Mouse (Mus musculus): Measurements from ENCODE around the gene Pdcd11. TPM values are rescaled to one million over a fixed set of nuclear protein-coding genes. Genes with fewer than 3 reads are reported as not detected.

The Pdcd11 gene
- polyA plus RNA-seq, 1 experiment from 2014 or later, result 3.4 TPM

DNA sequence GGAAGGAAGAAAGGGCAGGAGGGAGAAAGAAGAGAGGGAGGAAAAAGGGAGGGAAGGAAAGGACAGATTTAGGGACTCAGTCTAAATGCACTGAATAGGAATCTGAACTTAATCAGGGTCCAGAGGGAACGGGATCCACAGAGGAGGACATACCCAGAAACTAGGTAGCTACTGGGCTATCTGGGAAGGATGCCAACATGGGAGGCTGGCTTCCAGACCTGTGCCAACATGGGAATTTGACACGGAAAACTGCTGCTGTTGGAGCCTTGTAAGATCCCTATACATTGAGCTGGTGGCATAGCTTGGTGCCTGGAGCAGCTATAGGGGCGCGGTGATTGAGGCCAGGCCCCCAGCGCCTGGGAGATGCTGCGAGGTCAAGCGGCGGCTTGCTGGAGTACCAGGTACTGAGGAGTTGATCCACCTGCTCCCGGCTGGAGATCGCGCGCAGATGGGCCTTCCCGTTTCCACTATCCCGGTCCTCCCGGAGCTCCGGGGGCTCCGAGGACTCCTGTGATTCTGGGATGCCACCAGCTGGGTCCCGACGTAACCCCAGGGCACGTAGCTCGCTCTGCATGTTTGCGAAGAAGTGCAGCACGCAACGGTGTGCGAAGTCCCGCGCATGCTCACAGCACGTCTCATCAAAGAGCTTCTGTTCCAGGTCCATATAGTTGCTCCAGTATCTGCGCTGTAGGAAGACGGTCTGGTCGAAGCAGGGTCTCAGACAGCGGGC, 60.9 kb downstream of the Pdcd11 start:
- H3K4me1 ChIP-seq (ENCODE audit: control insufficient read depth, low read depth, low read length), result no peaks in the 10 kb centered on the region
- no peak overlapping the region for H3K9ac ChIP-seq (ENCODE audit: low read depth, low read length)
- H3K27ac ChIP-seq (ENCODE audit: low read length), result no peak overlapping the region
- no peaks in the 10 kb centered on the region; the same call in 1 of the 2 replicates for H3K27me3 ChIP-seq (ENCODE audit: control insufficient read depth, insufficient read depth, low read depth, low read length)
- H3K36me3 ChIP-seq (ENCODE audit: control insufficient read depth, insufficient read depth), result no peaks in the 10 kb centered on the region
- ATAC-seq (ENCODE audit: low read depth), result no peak
- H3K4me3 ChIP-seq (ENCODE audit: low read depth, low read length), result no peak overlapping the region
- 23% methylated on average over 32 of the region's 32 CpGs for WGBS (ENCODE audit: insufficient replicate concordance)
- H3K9me3 ChIP-seq (replicated peaks; ENCODE audit: control insufficient read depth, low read length), result no peaks in the 10 kb centered on the region
- H3K4me2 ChIP-seq (ENCODE audit: low read depth, low read length), result no peak overlapping the region

DNA sequence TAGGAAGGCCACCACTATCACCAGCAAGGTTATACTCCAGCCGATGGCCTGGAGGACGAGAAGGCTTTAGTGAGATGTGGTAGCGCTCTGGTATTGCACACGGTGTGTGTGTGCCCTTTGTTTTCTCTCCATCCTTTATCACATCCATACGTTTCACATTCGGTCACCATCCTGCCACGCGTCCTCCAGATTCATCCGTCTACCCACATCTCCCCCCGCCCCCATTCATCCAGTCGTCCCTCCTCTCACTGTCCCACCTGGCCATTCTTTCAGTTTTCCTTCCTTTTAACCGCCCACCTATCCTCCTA, 61.4 kb downstream of the Pdcd11 start:
- H3K27me3 ChIP-seq (ENCODE audit: control insufficient read depth, insufficient read depth, low read depth, low read length), result no peaks in the 10 kb centered on the region; the same call in 1 of the 2 replicates
- no peak overlapping the region for H3K9ac ChIP-seq (ENCODE audit: low read depth, low read length)
- H3K27ac ChIP-seq (ENCODE audit: low read length), result no peak overlapping the region
- no peak overlapping the region for H3K4me2 ChIP-seq (ENCODE audit: low read depth, low read length)
- H3K36me3 ChIP-seq (ENCODE audit: control insufficient read depth, insufficient read depth), result no peaks in the 10 kb centered on the region
- H3K4me3 ChIP-seq (ENCODE audit: low read depth, low read length), result no peak overlapping the region
- WGBS (ENCODE audit: insufficient replicate concordance), result 50% methylated on average over 12 of the region's 12 CpGs
- H3K4me1 ChIP-seq (ENCODE audit: control insufficient read depth, low read depth, low read length), result no peaks in the 10 kb centered on the region
- no peak for ATAC-seq (ENCODE audit: low read depth)
- no peaks in the 10 kb centered on the region for H3K9me3 ChIP-seq (replicated peaks; ENCODE audit: control insufficient read depth, low read length)

DNA sequence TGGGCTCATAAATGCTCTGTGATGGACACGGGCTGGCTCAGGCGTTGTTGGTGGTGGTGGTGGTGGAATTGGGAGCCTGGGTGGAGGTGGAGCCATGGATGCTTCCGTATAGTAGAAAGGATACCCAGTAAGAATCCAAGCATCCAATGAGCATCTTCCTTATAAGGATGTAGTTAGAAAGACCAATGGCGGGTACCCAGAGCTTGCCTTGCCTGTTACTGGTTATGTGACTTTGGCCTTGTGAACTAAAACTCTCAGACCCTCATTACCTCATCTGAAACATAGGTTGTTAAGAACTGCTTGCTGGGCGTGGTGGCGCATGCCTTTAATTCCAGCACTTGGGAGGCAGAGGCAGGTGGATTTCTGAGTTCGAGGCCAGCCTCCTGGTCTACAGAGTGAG, 63.2 kb downstream of the Pdcd11 start:
- no peak overlapping the region for H3K4me3 ChIP-seq (ENCODE audit: low read depth, low read length)

DNA sequence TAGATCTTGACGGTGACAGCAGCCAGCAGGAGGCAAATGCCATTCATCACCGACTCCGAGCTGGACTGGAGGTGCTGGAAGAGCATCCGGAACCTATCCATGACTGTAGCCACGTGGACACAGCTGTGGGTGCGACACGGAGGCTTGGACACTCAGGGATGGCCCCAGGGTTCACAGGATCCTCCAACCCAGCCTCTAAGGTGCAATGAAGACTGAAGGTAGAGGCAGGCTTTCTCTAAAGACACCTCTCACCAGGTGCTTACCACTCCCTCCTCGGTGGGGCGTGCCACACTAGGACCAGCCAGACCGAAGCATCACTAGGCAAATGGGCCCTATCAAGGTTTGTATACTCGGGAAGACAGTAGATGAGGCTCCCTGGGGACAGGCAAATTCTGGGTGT, 67.1 kb downstream of the Pdcd11 start, which contains the start of gene Calhm3:
Calhm3 (minus strand) TSS at position 101 of the 400 bp plus-strand sequence.
- Histone ChIP-seq H3K36me3 (ENCODE audit: control insufficient read depth, insufficient read depth) (no peaks in the 10 kb centered on the region), H3K4me2 (ENCODE audit: low read depth, low read length) (no peak within 1 kb of the TSS), H3K4me1 (ENCODE audit: control insufficient read depth, low read depth, low read length) (no peaks in the 10 kb centered on the region), H3K27me3 (ENCODE audit: control insufficient read depth, insufficient read depth, low read depth, low read length) (no peaks in the 10 kb centered on the region), H3K9me3 (replicated peaks; ENCODE audit: control insufficient read depth, low read length) (no peaks in the 10 kb centered on the region), H3K4me3 (ENCODE audit: low read depth, low read length) (no peak within 1 kb of the TSS), H3K27ac (ENCODE audit: low read length) (no peak within 1 kb of the TSS), H3K9ac (ENCODE audit: low read depth, low read length) (no peak within 1 kb of the TSS)
- WGBS (ENCODE audit: insufficient replicate concordance), result 66% methylated on average over 11 of the region's 11 CpGs
- ATAC-seq (ENCODE audit: low read depth), result no peak

More for the DNA sequence above, 63.2 kb downstream of the Pdcd11 start:
- ATAC-seq (ENCODE audit: low read depth), result no peak
- Histone ChIP-seq H3K4me1 (ENCODE audit: control insufficient read depth, low read depth, low read length) (no peaks in the 10 kb centered on the region), H3K4me2 (ENCODE audit: low read depth, low read length) (no peak overlapping the region), H3K9ac (ENCODE audit: low read depth, low read length) (no peak overlapping the region), H3K9me3 (replicated peaks; ENCODE audit: control insufficient read depth, low read length) (no peaks in the 10 kb centered on the region), H3K27ac (ENCODE audit: low read length) (no peak overlapping the region), H3K27me3 (ENCODE audit: control insufficient read depth, insufficient read depth, low read depth, low read length) (no peaks in the 10 kb centered on the region; the same call in 1 of the 2 replicates), H3K36me3 (ENCODE audit: control insufficient read depth, insufficient read depth) (no peaks in the 10 kb centered on the region)
- WGBS (ENCODE audit: insufficient replicate concordance), result 63% methylated on average over 7 of the region's 7 CpGs

DNA sequence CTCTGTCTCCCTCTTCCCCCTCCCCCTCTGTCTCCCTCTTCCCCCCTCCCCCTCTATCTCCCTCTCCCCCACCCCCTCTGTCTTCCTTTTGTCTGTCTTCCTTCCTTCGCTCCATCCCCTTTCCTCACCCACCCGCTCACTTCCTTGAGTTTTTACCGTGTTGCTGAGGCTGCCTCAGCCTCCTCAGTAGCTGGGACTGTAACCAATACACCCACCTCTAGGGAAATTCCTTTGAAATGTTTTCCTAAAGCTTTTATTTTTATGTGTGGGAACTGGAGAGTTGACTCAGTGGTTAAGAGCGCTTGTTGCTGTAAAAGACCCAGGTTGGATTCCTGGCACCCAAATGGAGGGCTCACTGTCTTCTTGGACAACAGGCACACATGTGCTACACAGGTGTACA, 71.1 kb downstream of the Pdcd11 start:
- WGBS (ENCODE audit: insufficient replicate concordance), result 53% methylated on average over 4 of the region's 4 CpGs
- Histone ChIP-seq H3K4me1 (ENCODE audit: control insufficient read depth, low read depth, low read length) (no peaks in the 10 kb centered on the region), H3K9me3 (replicated peaks; ENCODE audit: control insufficient read depth, low read length) (no peaks in the 10 kb centered on the region), H3K4me3 (ENCODE audit: low read depth, low read length) (no peak overlapping the region), H3K27me3 (ENCODE audit: control insufficient read depth, insufficient read depth, low read depth, low read length) (no peaks in the 10 kb centered on the region), H3K4me2 (ENCODE audit: low read depth, low read length) (no peak overlapping the region), H3K9ac (ENCODE audit: low read depth, low read length) (no peak overlapping the region), H3K27ac (ENCODE audit: low read length) (no peak overlapping the region), H3K36me3 (ENCODE audit: control insufficient read depth, insufficient read depth) (no peaks in the 10 kb centered on the region)
- no peak for ATAC-seq (ENCODE audit: low read depth)

DNA sequence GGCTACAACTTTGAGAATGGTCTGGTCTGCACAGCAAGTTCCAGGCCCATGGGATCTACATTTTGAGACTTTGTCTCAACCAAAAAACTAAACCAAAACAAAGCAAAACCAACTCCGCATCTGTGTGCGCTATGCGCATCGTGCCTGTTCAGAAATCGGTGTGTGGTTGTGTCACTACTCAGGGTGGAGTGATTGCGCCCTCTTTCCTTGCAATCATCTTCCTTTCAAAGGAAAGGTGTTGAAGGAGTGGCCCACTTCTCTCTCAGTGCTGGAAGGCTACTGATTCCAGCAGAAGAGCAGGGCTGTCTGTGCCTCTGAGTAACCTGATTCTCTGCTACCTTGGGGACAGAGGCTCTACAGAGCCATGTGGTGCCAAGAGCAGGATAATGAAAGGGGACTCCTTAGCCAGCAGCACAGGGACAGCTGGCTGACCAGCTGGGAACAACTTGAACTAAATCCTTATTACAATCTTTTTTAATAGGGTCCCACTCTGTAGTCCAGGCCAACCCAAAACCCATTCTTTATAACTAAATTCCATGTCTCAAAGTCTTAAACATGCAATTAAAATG, 72.7 kb downstream of the Pdcd11 start:
- WGBS (ENCODE audit: insufficient replicate concordance), result 75% methylated on average over 6 of the region's 6 CpGs
- no peaks in the 10 kb centered on the region for H3K27me3 ChIP-seq (ENCODE audit: control insufficient read depth, insufficient read depth, low read depth, low read length)
- no peak overlapping the region for H3K4me3 ChIP-seq (ENCODE audit: low read depth, low read length)
- ATAC-seq (ENCODE audit: low read depth), result no peak
- no peaks in the 10 kb centered on the region for H3K4me1 ChIP-seq (ENCODE audit: control insufficient read depth, low read depth, low read length)
- H3K9ac ChIP-seq (ENCODE audit: low read depth, low read length), result no peak overlapping the region
- H3K4me2 ChIP-seq (ENCODE audit: low read depth, low read length), result no peak overlapping the region
- no peak overlapping the region for H3K27ac ChIP-seq (ENCODE audit: low read length)
- no peaks in the 10 kb centered on the region for H3K36me3 ChIP-seq (ENCODE audit: control insufficient read depth, insufficient read depth)
- no peaks in the 10 kb centered on the region for H3K9me3 ChIP-seq (replicated peaks; ENCODE audit: control insufficient read depth, low read length)

DNA sequence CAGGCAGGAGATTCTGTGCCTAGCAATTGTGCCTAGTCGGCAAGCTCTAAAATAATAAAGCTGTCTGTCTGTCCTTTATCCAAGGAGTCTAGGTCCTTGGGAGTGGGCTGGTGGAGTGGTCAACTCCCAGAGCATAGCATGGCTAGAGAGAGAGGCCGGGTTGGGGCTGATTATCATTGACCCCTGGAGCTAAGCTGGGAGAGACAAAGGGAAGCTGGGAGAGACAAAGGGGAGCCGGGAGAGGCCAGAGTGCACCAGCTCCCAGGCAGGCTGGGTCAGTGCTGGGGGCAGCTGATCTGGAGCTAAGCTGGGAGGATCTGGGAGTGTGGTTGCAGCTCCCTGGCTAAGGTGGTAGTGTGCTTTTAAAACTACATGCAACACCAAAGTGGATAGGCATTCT, 76.2 kb downstream of the Pdcd11 start:
- ATAC-seq (ENCODE audit: low read depth), result no peak
- WGBS (ENCODE audit: insufficient replicate concordance), result 45% methylated on average over 3 of the region's 3 CpGs

DNA sequence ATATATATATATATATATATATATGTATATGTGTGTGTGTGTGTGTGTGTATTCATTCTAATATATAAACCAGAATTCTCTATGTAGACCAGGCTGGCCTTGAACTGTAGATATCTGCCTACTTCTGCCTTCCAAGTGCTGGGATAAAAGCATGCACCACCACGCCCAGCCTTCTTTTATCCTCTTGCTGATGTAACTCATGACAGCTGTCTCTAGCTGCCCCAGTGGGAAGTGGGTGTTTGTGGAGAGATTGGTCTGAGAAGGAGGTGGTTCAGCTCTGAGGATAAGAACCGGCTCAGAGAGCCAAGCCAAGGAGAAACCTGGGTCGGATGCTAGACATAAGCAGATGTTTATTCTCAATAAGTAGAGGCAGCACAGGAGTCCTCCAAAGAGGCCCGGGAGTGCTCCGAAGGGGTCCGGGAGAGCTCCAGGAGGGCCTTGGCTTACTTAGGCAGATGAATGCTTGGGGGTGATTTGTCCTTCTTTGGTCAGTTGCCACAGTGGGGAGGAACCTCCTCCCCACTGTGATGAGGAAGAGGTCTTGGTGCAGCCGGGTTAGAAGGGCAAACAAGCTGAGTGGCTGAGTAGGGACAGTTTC, 77.1 kb downstream of the Pdcd11 start:
- H3K4me2 ChIP-seq (ENCODE audit: low read depth, low read length), result no peak overlapping the region
- ATAC-seq (ENCODE audit: low read depth), result no peak
- H3K4me1 ChIP-seq (ENCODE audit: control insufficient read depth, low read depth, low read length), result no peaks in the 10 kb centered on the region
- 50% methylated on average over 7 of the region's 7 CpGs for WGBS (ENCODE audit: insufficient replicate concordance)
- H3K9me3 ChIP-seq (replicated peaks; ENCODE audit: control insufficient read depth, low read length), result no peaks in the 10 kb centered on the region
- H3K4me3 ChIP-seq (ENCODE audit: low read depth, low read length), result no peak overlapping the region
- H3K27ac ChIP-seq (ENCODE audit: low read length), result no peak overlapping the region
- no peaks in the 10 kb centered on the region for H3K27me3 ChIP-seq (ENCODE audit: control insufficient read depth, insufficient read depth, low read depth, low read length)
- no peaks in the 10 kb centered on the region for H3K36me3 ChIP-seq (ENCODE audit: control insufficient read depth, insufficient read depth)
- H3K9ac ChIP-seq (ENCODE audit: low read depth, low read length), result no peak overlapping the region

More for the DNA sequence above, 76.2 kb downstream of the Pdcd11 start:
- no peaks in the 10 kb centered on the region for H3K4me1 ChIP-seq (ENCODE audit: control insufficient read depth, low read depth, low read length)
- H3K9ac ChIP-seq (ENCODE audit: low read depth, low read length), result no peak overlapping the region
- no peaks in the 10 kb centered on the region for H3K27me3 ChIP-seq (ENCODE audit: control insufficient read depth, insufficient read depth, low read depth, low read length)
- H3K4me2 ChIP-seq (ENCODE audit: low read depth, low read length), result no peak overlapping the region
- no peaks in the 10 kb centered on the region for H3K36me3 ChIP-seq (ENCODE audit: control insufficient read depth, insufficient read depth)
- no peak overlapping the region for H3K27ac ChIP-seq (ENCODE audit: low read length)
- no peaks in the 10 kb centered on the region for H3K9me3 ChIP-seq (replicated peaks; ENCODE audit: control insufficient read depth, low read length)
- H3K4me3 ChIP-seq (ENCODE audit: low read depth, low read length), result no peak overlapping the region

DNA sequence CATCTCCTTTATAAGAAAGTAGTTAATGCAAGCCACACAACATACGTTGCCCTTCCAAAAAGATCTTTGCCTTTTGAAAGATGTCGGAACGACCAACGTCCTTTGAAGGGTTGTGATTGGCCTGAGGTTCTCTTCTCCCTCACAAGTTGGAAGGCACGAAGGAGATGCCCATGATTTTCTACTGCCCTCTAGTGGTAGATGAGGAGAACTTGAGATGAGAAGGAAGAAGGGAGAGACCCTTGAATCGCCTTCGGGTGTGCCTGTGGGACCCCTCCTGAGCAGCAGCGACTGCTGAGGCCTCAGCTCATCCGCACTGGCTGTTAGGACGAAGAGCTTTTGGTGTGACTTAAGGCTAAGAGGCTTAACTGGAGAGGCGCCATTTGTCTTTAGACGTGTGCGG, 77.7 kb downstream of the Pdcd11 start:
- no peak overlapping the region for H3K9ac ChIP-seq (ENCODE audit: low read depth, low read length)
- peak overlapping the region; percentile 29 for H3K4me2 ChIP-seq (ENCODE audit: low read depth, low read length)
- H3K27ac ChIP-seq (ENCODE audit: low read length), result no peak overlapping the region
- no peaks in the 10 kb centered on the region for H3K27me3 ChIP-seq (ENCODE audit: control insufficient read depth, insufficient read depth, low read depth, low read length)
- H3K4me3 ChIP-seq (ENCODE audit: low read depth, low read length), result peak overlapping the region; percentile 22
- no peaks in the 10 kb centered on the region for H3K36me3 ChIP-seq (ENCODE audit: control insufficient read depth, insufficient read depth)
- no peak for ATAC-seq (ENCODE audit: low read depth)
- no peaks in the 10 kb centered on the region for H3K9me3 ChIP-seq (replicated peaks; ENCODE audit: control insufficient read depth, low read length)
- 7% methylated on average over 13 of the region's 13 CpGs for WGBS (ENCODE audit: insufficient replicate concordance)
- H3K4me1 ChIP-seq (ENCODE audit: control insufficient read depth, low read depth, low read length), result no peaks in the 10 kb centered on the region

Measured in liver, embryonic 16.5 days (tissue).